Mouse (Mus musculus) neural tube, embryonic 11.5 days (tissue): ENCODE data around the gene Sept9. TPM values are rescaled to one million over a fixed set of nuclear protein-coding genes. Genes with fewer than 3 reads are reported as not detected.

Experiments used
- ATAC-seq: fragments of 200-750 bp; cut with Nextera tagmentation; 2 replicates; pipeline ENCODE4 v1.8.0; 2017; ENCODE audit warnings: moderate number of reproducible peaks, mild to moderate bottlenecking, moderate TSS enrichment, moderate library complexity; ENCODE audit not compliant: insufficient read depth, low FRiP score, low TSS enrichment
- DNase-seq: peaks from one replicate; pipeline ENCODE4 v3.0.0-alpha.2; 2015; ENCODE audit warnings: low spot score
- H3K27ac ChIP-seq: fragments of 300-500 bp; sonication (generic); 2 replicates; pipeline ENCODE4 v1.5.1; 2014; ENCODE audit warnings: low read depth, mild to moderate bottlenecking, low read length
- H3K27me3 ChIP-seq: fragments of 300-500 bp; sonication (generic); 2 replicates; pipeline ENCODE4 v1.6.1; 2014; ENCODE audit warnings: mild to moderate bottlenecking, low read length, mixed read lengths; ENCODE audit not compliant: control insufficient read depth, insufficient read depth
- H3K36me3 ChIP-seq: fragments of 300-500 bp; sonication (generic); 2 replicates; pipeline ENCODE4 v1.6.1; 2014; ENCODE audit warnings: mild to moderate bottlenecking, low read length, moderate library complexity, mixed read lengths; ENCODE audit not compliant: control insufficient read depth, insufficient read depth
- H3K4me1 ChIP-seq: fragments of 300-500 bp; sonication (generic); 2 replicates; pipeline ENCODE4 v1.6.1; 2014; ENCODE audit warnings: low read length, mixed read lengths; ENCODE audit not compliant: control insufficient read depth, insufficient read depth
- H3K4me2 ChIP-seq: fragments of 300-500 bp; sonication (generic); 2 replicates; pipeline ENCODE4 v1.6.1; 2014; ENCODE audit warnings: low read depth, mild to moderate bottlenecking, moderate library complexity
- H3K4me3 ChIP-seq: fragments of 300-500 bp; sonication (generic); 2 replicates; pipeline ENCODE4 v1.5.1; 2014; ENCODE audit warnings: low read depth, low read length
- H3K9ac ChIP-seq: fragments of 300-500 bp; sonication (generic); 2 replicates; pipeline ENCODE4 v1.6.1; 2014; ENCODE audit warnings: mild to moderate bottlenecking, low read length
- H3K9me3 ChIP-seq: fragments of 300-500 bp; sonication (generic); 2 replicates; pipeline ENCODE4 v1.6.1; 2016; ENCODE audit warnings: low read length; ENCODE audit not compliant: control insufficient read depth
- WGBS: fragments of 180-500 bp; shearing (Covaris S2); extraction: QIAGEN DNeasy Blood & Tissue Kit; methylation state at CpG from one replicate; pipeline ENCODE4 v1.1.7; 2014; 5-methylcytosine and 5-hydroxymethylcytosine counted together
- polyA plus RNA-seq: library from polyadenylated mRNA; unstranded; fragments of >200 nt; fragmentation: Nextera tagmentation; extraction: Ambion mirVana; gene quantifications from 2 replicates; pipeline ENCODE4 v1.2.1, GENCODE M21; 2014

Gene Sept9
- 173 and 183 TPM in 2 replicates for polyA plus RNA-seq

DNA sequence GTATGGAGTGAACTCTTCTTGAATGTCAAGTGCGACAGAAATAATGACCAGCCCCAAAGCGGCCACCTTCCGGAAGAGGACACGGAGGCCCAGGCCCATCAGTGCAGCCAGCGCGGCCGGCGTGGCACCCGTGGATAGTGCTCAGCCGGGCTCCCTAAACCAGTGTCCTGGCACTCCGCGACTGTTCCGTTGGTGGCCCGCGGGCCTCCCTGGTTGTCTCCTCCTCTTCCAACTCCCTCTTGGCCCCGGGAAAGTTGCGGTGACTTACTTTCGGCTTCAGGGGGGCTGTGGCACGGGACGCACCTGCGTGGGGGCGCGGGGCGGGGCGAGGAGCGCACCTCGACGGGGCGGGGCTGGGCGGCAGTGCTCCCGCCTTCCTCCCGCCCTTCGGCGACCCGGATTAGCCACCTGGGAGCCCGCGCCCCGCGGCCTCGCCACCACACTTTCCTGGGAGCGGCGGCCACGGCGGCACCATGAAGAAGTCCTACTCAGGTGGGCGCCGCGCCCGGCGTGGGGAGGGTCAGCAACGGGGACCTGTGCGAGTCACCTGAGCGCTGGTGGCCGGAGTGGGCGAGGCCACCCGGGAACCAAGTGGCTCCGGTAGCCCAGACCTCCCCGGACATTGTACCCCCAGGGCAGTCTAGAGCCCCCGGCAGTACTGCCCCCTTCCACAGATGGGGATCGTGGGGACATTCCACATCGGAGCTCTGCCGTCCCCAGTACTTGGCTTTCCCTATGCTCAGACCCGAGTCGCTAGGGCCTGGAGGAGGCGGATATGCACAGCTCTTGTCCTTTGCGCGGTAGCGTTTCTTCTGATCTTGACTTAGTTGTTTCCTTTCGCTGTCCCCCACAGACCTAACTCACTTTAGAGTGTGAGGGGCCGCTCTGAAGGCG lies at the start of gene Sept9:
Gene Sept9, plus strand, starts transcription at position 380 of the 894 bp plus-strand sequence.
- Histone ChIP-seq H3K27me3 (peaks cover 28% of the 10 kb centered on the region), H3K4me2 (peak within 1 kb of the TSS; percentile 61), H3K4me1 (peaks cover 8% of the 10 kb centered on the region), H3K9ac (peak within 1 kb of the TSS; percentile 29; the same call in 1 of the 2 replicates), H3K36me3 (no peaks in the 10 kb centered on the region), H3K27ac (no peak within 1 kb of the TSS), H3K9me3 (no peaks in the 10 kb centered on the region), H3K4me3 (peak within 1 kb of the TSS; percentile 39)
- WGBS, result 2% methylated on average over 70 of the region's 70 CpGs
- no peak for DNase-seq
- ATAC-seq, result no peak

DNA sequence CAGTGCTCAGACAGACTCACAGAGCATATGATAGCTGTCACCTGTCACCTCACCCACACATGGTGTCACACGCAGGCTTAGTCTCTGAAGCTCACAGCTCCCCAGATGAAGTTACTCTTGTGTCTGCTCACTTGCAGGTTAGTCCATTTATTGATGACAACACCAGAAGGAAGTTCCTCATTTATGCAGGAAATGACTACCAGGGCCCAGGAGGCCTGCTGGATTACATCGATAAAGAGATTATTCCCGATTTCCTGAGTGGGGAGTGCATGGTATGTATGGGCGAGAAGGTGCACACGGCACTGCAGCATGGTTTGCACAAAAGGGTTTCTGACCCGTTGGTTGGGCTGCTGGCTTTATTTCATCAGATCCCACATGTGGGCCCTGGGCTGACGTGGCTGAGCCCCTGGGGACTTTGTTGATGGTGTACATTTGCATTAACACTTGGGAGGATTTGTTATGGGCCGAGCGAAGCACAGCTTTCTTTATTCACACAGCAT lies 48.9 kb upstream of the Sept9 start:
- WGBS, result 88% methylated on average over 9 of the region's 9 CpGs
- Histone ChIP-seq H3K9me3 (no peaks in the 10 kb centered on the region), H3K4me2 (no peak overlapping the region), H3K4me3 (no peak overlapping the region), H3K36me3 (peaks cover 26% of the 10 kb centered on the region), H3K9ac (no peak overlapping the region), H3K27me3 (no peaks in the 10 kb centered on the region), H3K27ac (no peak overlapping the region), H3K4me1 (no peaks in the 10 kb centered on the region)
- no peak for ATAC-seq
- no peak for DNase-seq

DNA sequence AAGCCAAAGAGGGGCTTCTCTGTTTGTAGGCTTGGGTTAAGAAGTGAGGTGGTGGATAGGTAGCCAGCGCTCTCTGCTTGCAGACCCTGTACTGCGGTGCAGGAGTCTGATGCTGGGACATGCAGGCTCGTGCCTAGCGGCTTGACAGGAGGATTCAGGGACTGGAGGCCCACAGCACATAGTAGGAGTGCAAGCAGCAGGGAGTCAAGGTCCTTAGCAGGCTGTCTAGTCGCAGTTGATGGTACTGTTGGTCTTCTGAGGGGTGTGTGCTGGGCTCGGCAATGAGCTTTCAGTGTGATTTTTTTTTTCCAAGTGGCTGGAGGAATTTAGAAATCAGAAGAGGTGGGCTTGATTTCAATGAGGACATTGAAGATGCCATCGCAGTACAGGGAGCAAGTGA lies 48.0 kb upstream of the Sept9 start:
- Histone ChIP-seq H3K27me3 (no peaks in the 10 kb centered on the region), H3K9me3 (no peaks in the 10 kb centered on the region), H3K27ac (no peak overlapping the region), H3K4me3 (no peak overlapping the region), H3K4me1 (0 out of 2 replicates have a peak, but pooled peaks cover 5% of the 10 kb centered on the region), H3K9ac (no peak overlapping the region), H3K4me2 (no peak overlapping the region), H3K36me3 (peaks cover 22% of the 10 kb centered on the region)
- 93% methylated on average over 7 of the region's 7 CpGs for WGBS
- DNase-seq, result no peak
- ATAC-seq, result no peak

DNA sequence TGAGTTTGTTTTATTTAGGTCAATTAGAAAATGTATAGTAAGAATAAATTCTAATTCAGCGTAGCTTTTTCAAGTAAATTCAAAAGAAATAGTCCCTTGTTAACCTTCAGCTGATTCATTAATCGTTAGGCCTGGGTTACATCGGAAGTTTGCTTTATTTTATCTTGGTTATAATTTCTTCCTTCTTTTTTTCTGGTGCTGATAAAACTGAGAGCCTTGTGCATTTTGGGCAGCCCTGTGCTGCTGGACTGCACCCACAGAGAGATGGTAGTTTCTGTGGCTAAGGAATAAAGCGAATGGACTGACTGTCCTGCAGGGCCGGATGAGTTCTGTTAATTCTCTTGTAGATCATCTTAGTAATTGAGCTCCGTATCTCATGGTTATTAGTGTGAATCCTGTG lies 46.9 kb upstream of the Sept9 start:
- no peak for ATAC-seq
- Histone ChIP-seq H3K4me3 (no peak overlapping the region), H3K27ac (no peak overlapping the region), H3K4me1 (0 out of 2 replicates have a peak, but pooled peaks cover 5% of the 10 kb centered on the region), H3K36me3 (peaks cover 19% of the 10 kb centered on the region), H3K4me2 (no peak overlapping the region), H3K9ac (no peak overlapping the region), H3K27me3 (no peaks in the 10 kb centered on the region), H3K9me3 (no peaks in the 10 kb centered on the region)
- DNase-seq, result no peak
- 90% methylated on average over 6 of the region's 6 CpGs for WGBS

DNA sequence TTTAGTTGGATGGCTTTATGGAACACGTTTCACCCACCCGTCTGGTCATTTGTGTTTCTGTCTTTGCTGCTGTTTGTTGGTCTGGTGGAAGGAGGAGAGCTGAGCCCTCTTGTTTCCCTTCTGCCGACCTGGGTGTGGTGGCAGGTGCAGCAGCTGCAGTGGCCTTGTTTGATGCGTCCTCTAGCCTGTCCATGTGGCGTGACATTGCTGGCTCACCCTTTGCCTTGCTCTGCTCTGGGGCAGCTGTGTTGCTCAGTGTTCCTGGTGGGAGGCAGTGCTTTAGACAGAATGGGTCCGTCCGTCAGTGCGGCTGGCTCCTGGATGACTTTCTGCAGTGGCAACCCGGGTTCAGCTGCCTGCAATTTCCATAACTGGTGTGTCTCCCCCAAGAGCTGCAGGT lies 45.9 kb upstream of the Sept9 start:
- H3K4me1 ChIP-seq, result 0 out of 2 replicates have a peak, but pooled peaks cover 5% of the 10 kb centered on the region
- no peak overlapping the region for H3K27ac ChIP-seq
- H3K36me3 ChIP-seq, result peaks cover 16% of the 10 kb centered on the region
- no peak overlapping the region for H3K4me3 ChIP-seq
- no peaks in the 10 kb centered on the region for H3K9me3 ChIP-seq
- no peaks in the 10 kb centered on the region for H3K27me3 ChIP-seq
- no peak for DNase-seq
- no peak overlapping the region for H3K4me2 ChIP-seq
- ATAC-seq, result no peak
- WGBS, result 70% methylated on average over 9 of the region's 9 CpGs
- H3K9ac ChIP-seq, result no peak overlapping the region

DNA sequence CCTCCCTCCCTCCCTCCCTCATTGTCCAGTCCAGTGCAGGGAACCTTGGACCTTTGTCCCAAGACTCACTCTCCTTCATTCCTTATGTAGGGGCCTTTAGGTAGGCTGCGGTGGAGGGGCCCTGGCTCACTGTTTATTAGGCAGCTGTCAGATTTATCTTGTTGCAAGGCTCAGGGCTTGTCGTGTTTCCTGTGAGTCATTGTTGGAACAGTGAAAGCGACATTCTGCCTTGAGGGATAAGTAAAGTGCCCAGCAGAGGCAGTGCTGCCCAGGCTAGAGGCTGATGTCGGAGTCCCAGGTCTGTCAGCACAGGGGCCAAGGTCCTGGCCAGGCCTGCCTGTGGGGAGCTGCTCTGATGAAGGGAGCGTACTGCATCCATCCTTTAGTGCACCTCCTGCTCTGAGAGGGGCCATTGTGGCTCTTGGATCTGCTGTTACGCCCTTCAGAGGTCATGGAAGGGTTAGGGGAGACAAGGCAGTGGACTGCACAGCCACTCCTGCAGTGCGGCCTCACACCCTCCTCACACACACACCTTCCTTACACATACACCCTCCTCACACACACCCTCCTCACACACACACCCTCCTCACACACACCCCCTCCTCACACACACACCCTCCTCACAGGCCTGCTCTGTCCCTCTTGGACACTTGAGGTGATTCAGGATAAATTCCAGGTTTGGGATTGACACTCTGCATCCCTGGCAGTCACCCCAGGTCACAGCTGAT lies 45.2 kb upstream of the Sept9 start:
- H3K27me3 ChIP-seq, result no peaks in the 10 kb centered on the region
- peaks cover 10% of the 10 kb centered on the region for H3K36me3 ChIP-seq
- DNase-seq (no peak), ATAC-seq (no peak)
- H3K27ac ChIP-seq, result no peak overlapping the region
- no peak overlapping the region for H3K4me3 ChIP-seq
- H3K9ac ChIP-seq, result peak overlapping the region; percentile 22; the same call in 1 of the 2 replicates
- H3K9me3 ChIP-seq, result no peaks in the 10 kb centered on the region
- 58% methylated on average over 7 of the region's 7 CpGs for WGBS
- 0 out of 2 replicates have a peak, but pooled peaks cover 5% of the 10 kb centered on the region for H3K4me1 ChIP-seq
- H3K4me2 ChIP-seq, result no peak overlapping the region

DNA sequence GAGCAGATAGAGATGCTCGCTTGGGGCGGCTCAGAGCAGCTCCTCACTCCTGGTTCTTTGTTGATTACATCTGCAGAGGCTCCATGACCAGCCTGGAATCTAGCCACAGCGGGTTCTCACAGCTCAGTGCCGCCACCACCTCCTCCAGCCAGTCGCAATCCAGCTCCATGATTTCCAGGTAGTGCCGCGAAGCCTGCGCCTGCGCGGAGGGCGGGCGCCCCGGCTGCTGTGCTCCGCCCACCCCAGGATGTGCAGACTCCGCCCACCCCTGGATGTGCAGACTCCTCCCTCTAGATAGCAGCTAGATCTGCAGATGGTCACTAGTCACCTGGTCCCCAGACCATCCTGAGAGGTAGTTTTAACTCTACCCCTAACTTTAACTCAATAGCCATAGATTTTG lies 42.7 kb upstream of the Sept9 start:
- Histone ChIP-seq H3K27ac (no peak overlapping the region), H3K4me2 (no peak overlapping the region), H3K36me3 (peaks cover 3% of the 10 kb centered on the region), H3K4me1 (0 out of 2 replicates have a peak, but pooled peaks cover 5% of the 10 kb centered on the region), H3K4me3 (no peak overlapping the region), H3K9ac (no peak overlapping the region), H3K9me3 (no peaks in the 10 kb centered on the region), H3K27me3 (no peaks in the 10 kb centered on the region)
- ATAC-seq (no peak), DNase-seq (peak; percentile 82)
- 6% methylated on average over 13 of the region's 15 CpGs for WGBS

DNA sequence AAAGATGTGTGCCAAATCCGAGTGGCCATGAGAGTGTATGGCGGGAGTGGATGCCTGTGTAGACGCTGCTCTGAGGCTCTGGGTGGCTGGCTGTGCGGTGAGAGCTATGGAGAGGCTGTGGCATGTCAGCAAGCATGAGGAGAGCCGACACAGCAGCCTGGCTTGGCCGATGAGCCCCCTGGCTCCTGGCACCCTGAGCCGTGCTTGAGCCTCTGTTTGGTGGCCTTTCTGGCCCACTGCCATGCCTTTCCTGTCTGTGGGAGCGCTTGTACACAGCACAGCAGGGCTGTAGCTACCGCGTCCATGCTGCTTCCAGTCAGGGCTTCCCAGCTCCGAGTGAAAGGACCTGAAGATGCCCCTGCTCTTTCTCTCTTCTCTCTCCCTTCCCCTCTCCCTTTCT lies 41.1 kb upstream of the Sept9 start:
- DNase-seq, result no peak
- Histone ChIP-seq H3K27ac (no peak overlapping the region), H3K27me3 (no peaks in the 10 kb centered on the region), H3K4me2 (no peak overlapping the region), H3K4me1 (0 out of 2 replicates have a peak, but pooled peaks cover 5% of the 10 kb centered on the region), H3K9ac (no peak overlapping the region), H3K36me3 (peaks cover 3% of the 10 kb centered on the region), H3K9me3 (no peaks in the 10 kb centered on the region), H3K4me3 (no peak overlapping the region)
- WGBS, result 90% methylated on average over 11 of the region's 11 CpGs
- ATAC-seq, result no peak
